Mouse (Mus musculus): ENCODE measurements at regions not wholly inside any gene's neighbourhood (a gene's known extent, or its start where the extent isn't known, plus 50 kb on each side); places are given as distances from the start of the nearest gene placed in this dataset.

- H3K79me2 ChIP-seq (replicated peaks; ENCODE audit: control insufficient read depth, insufficient read depth, low read length), result no peaks in the 10 kb centered on the region
- no peak for DNase-seq
- H3K4me1 ChIP-seq (ENCODE audit: control insufficient read depth, insufficient read depth, low read length), result no peaks in the 10 kb centered on the region
- no peaks in the 10 kb centered on the region for H3K36me3 ChIP-seq (ENCODE audit: control insufficient read depth, insufficient read depth, low read length)
- intact Hi-C loops (cut with DNase I), result no loop called here
- 67% methylated on average over 4 of the region's 4 CpGs for WGBS
- H3K9ac ChIP-seq (ENCODE audit: low read depth, low read length), result no peak overlapping the region
- no peaks in the 10 kb centered on the region for H3K27me3 ChIP-seq (ENCODE audit: control insufficient read depth, insufficient read depth, low read length)
- no peak for TF ChIP-seq CTCF (IDR thresholded peaks at IDR 0.05)
- no peak for TF ChIP-seq POLR2A (IDR thresholded peaks at IDR 0.05; ENCODE audit: insufficient read depth, low read depth, low read length)
- TF ChIP-seq EP300 (IDR thresholded peaks at IDR 0.05; ENCODE audit: insufficient read depth, low read depth, low read length), result no peak
- no peak overlapping the region for H3K27ac ChIP-seq
- no peak overlapping the region for H3K4me3 ChIP-seq
These were observed 364.1 kb upstream of the Camk1g start for GRCm38 (mm10) chr1:193734014-193734763.

DNA sequence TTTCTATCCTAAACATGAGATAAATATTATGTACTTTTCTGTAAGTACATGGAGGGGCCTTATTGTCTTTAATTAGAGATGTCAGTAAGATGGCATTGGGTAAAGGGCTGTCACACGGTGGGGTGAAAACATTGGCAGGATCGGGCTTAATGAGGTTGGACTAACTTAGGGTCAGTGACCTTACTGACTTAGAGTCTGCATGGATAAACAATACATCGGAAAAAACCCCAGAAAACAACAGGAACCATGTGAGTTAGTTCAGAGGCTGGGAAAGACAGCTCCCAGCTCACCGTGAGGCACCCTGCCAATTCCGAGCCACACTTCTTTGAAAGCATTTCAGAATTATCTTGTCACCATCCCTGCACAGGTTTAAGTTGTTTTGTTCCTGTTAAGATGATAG lies 363.3 kb upstream of the Camk1g start:
- Histone ChIP-seq H3K79me2 (replicated peaks; ENCODE audit: control insufficient read depth, insufficient read depth, low read length) (no peaks in the 10 kb centered on the region), H3K27ac (no peak overlapping the region), H3K9ac (ENCODE audit: low read depth, low read length) (no peak overlapping the region), H3K36me3 (ENCODE audit: control insufficient read depth, insufficient read depth, low read length) (no peaks in the 10 kb centered on the region), H3K4me1 (ENCODE audit: control insufficient read depth, insufficient read depth, low read length) (no peaks in the 10 kb centered on the region), H3K27me3 (ENCODE audit: control insufficient read depth, insufficient read depth, low read length) (no peaks in the 10 kb centered on the region), H3K4me3 (no peak overlapping the region)
- DNase-seq, result no peak
- no peak for TF ChIP-seq EP300 (IDR thresholded peaks at IDR 0.05; ENCODE audit: insufficient read depth, low read depth, low read length)
- no peak for TF ChIP-seq CTCF (IDR thresholded peaks at IDR 0.05)
- no peak for TF ChIP-seq POLR2A (IDR thresholded peaks at IDR 0.05; ENCODE audit: insufficient read depth, low read depth, low read length)
- 16% methylated on average over 5 of the region's 5 CpGs for WGBS
- intact Hi-C loops (cut with DNase I), result no loop called here

DNA sequence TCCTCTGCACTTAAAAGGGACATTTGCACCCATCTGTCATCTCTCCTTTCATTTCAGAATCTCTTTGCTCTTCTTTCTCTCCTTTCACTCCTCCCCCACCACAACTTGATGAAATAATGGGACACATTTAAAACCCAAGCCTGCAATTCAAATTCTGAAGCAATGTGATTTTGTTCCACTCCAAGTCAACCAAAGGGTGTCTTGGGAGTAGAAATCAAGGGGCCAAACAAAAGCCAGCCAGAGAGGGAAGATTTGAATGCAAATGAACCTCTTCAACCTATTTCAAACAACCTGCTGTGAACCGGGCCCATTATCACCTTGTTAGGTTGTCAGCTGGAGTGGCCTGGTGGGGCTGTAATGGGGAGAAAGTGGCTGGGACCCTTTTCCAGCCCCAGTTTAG lies 362.0 kb upstream of the Camk1g start:
- Histone ChIP-seq H3K27ac (no peak overlapping the region), H3K4me1 (ENCODE audit: control insufficient read depth, insufficient read depth, low read length) (no peaks in the 10 kb centered on the region), H3K4me3 (no peak overlapping the region), H3K36me3 (ENCODE audit: control insufficient read depth, insufficient read depth, low read length) (no peaks in the 10 kb centered on the region), H3K27me3 (ENCODE audit: control insufficient read depth, insufficient read depth, low read length) (no peaks in the 10 kb centered on the region), H3K9ac (ENCODE audit: low read depth, low read length) (no peak overlapping the region), H3K79me2 (replicated peaks; ENCODE audit: control insufficient read depth, insufficient read depth, low read length) (no peaks in the 10 kb centered on the region)
- TF ChIP-seq EP300 (IDR thresholded peaks at IDR 0.05; ENCODE audit: insufficient read depth, low read depth, low read length), result no peak
- TF ChIP-seq POLR2A (IDR thresholded peaks at IDR 0.05; ENCODE audit: insufficient read depth, low read depth, low read length), result no peak
- TF ChIP-seq CTCF (IDR thresholded peaks at IDR 0.05), result no peak
- 43% methylated on average over 1 of the region's 1 CpGs for WGBS
- intact Hi-C loops (cut with DNase I), result no loop called here
- DNase-seq, result no peak

DNA sequence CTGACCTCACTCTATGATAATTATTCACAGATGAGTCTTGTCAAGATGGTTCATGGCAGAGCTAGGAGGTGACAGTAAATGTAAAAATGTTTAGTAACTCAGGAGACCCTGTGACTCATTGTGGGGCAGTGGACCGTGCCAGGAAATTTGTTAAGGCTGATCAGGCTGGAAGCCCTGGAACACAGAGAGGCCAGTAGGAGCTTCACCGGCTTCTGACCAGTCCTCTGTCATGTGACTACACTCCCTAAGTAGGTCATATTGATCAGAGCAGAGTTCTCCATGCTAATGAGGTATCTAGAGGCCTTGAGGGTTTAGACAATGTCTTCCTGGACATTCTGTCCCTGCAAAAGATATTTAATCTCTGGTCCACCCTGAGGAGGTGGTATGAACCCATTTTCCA lies 351.8 kb upstream of the Camk1g start:
- intact Hi-C loops (cut with DNase I), result no loop called here
- no peak for DNase-seq
- H3K27me3 ChIP-seq (ENCODE audit: control insufficient read depth, insufficient read depth, low read length), result no peaks in the 10 kb centered on the region
- no peak overlapping the region for H3K9ac ChIP-seq (ENCODE audit: low read depth, low read length)
- no peaks in the 10 kb centered on the region for H3K36me3 ChIP-seq (ENCODE audit: control insufficient read depth, insufficient read depth, low read length)
- 66% methylated on average over 2 of the region's 2 CpGs for WGBS
- TF ChIP-seq POLR2A (IDR thresholded peaks at IDR 0.05; ENCODE audit: insufficient read depth, low read depth, low read length) (no peak), EP300 (IDR thresholded peaks at IDR 0.05; ENCODE audit: insufficient read depth, low read depth, low read length) (no peak), CTCF (IDR thresholded peaks at IDR 0.05) (no peak)
- H3K79me2 ChIP-seq (replicated peaks; ENCODE audit: control insufficient read depth, insufficient read depth, low read length), result no peaks in the 10 kb centered on the region
- H3K4me3 ChIP-seq, result no peak overlapping the region
- no peak overlapping the region for H3K27ac ChIP-seq
- no peaks in the 10 kb centered on the region for H3K4me1 ChIP-seq (ENCODE audit: control insufficient read depth, insufficient read depth, low read length)

DNA sequence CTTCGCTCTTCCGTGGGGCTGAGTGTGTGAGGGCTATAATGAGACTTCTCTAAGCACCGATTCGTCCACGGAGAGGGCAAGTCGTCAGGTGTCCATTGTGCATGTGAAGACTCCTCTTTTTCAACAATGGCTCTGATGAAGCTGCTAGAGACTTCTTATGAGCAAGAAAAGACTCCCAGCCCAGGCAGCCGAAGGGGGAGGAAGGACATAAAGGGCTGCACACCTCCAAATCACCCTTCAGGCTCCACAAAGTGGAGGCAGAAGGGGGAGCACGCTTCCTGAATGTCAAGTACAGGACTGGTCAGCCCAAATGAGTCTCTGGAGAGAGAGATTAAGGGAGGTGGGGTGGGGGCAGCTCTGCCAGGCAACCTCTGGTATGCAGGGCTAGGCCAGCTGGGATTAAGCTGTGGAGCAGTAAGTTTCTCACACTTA lies 350.3 kb upstream of the Camk1g start:
- Histone ChIP-seq H3K9ac (ENCODE audit: low read depth, low read length) (no peak overlapping the region), H3K4me3 (no peak overlapping the region), H3K79me2 (replicated peaks; ENCODE audit: control insufficient read depth, insufficient read depth, low read length) (no peaks in the 10 kb centered on the region), H3K27me3 (ENCODE audit: control insufficient read depth, insufficient read depth, low read length) (no peaks in the 10 kb centered on the region), H3K4me1 (ENCODE audit: control insufficient read depth, insufficient read depth, low read length) (no peaks in the 10 kb centered on the region), H3K36me3 (ENCODE audit: control insufficient read depth, insufficient read depth, low read length) (no peaks in the 10 kb centered on the region), H3K27ac (no peak overlapping the region)
- DNase-seq, result no peak
- 73% methylated on average over 8 of the region's 8 CpGs for WGBS
- intact Hi-C loops (cut with DNase I), result no loop called here
- TF ChIP-seq POLR2A (IDR thresholded peaks at IDR 0.05; ENCODE audit: insufficient read depth, low read depth, low read length) (no peak), CTCF (IDR thresholded peaks at IDR 0.05) (no peak), EP300 (IDR thresholded peaks at IDR 0.05; ENCODE audit: insufficient read depth, low read depth, low read length) (no peak)

DNA sequence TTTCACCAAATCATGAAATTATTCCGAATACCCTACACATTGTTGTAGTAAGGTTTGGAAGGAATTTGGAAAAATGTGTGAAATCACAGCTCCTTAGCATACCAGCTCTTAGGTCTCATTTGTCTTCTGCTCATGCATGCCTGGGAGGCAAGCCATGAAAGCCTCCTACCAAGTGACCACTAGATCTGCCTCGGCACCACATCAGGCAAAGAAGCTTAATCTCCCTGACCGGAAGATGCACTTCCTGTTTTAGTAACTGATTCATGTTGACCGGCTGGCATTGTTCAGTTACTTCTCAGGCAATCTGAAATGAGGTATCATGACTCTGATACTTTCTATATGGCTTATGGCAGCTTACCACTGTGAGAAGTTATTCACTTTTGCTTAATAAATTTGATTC lies 345.2 kb upstream of the Camk1g start:
- 43% methylated on average over 4 of the region's 4 CpGs for WGBS
- no peak for DNase-seq
- intact Hi-C loops (cut with DNase I), result no loop called here
- TF ChIP-seq EP300 (IDR thresholded peaks at IDR 0.05; ENCODE audit: insufficient read depth, low read depth, low read length) (no peak), CTCF (IDR thresholded peaks at IDR 0.05) (no peak), POLR2A (IDR thresholded peaks at IDR 0.05; ENCODE audit: insufficient read depth, low read depth, low read length) (no peak)
- no peaks in the 10 kb centered on the region for H3K27me3 ChIP-seq (ENCODE audit: control insufficient read depth, insufficient read depth, low read length)
- no peak overlapping the region for H3K27ac ChIP-seq
- no peaks in the 10 kb centered on the region for H3K36me3 ChIP-seq (ENCODE audit: control insufficient read depth, insufficient read depth, low read length)
- no peak overlapping the region for H3K4me3 ChIP-seq
- H3K79me2 ChIP-seq (replicated peaks; ENCODE audit: control insufficient read depth, insufficient read depth, low read length), result no peaks in the 10 kb centered on the region
- H3K9ac ChIP-seq (ENCODE audit: low read depth, low read length), result no peak overlapping the region
- H3K4me1 ChIP-seq (ENCODE audit: control insufficient read depth, insufficient read depth, low read length), result no peaks in the 10 kb centered on the region
